Mouse (Mus musculus): ENCODE measurements around the gene Mgat5b.

- no peak for TF ChIP-seq POLR2A (IDR thresholded peaks at IDR 0.05; ENCODE audit: low read depth, low read length)
- no peak for TF ChIP-seq CTCF (IDR thresholded peaks at IDR 0.05; ENCODE audit: extremely low read depth, insufficient read depth, insufficient read length, insufficient replicate concordance)
These were observed 78.3 kb downstream of the Mgat5b start for GRCm38 (mm10) chr11:116996976-116997375.
